Mouse (Mus musculus) bone marrow, adult 2 months (tissue): ENCODE data around the gene Fto. TPM values are rescaled to one million over a fixed set of nuclear protein-coding genes. Genes with fewer than 3 reads are reported as not detected.

ENCODE experiments used
- H3K27ac ChIP-seq: fragments of 200-500 bp; 2 replicates; pipeline ENCODE4 v1.5.1; 2012; ENCODE audit warnings: low read depth, mild to moderate bottlenecking, control low read depth, inconsistent platforms, low read length; ENCODE audit not compliant: control insufficient read depth, poor library complexity, insufficient read depth
- H3K4me1 ChIP-seq: fragments of 200-500 bp; 2 replicates; pipeline ENCODE4 v1.6.1; 2011; ENCODE audit warnings: low read length; ENCODE audit not compliant: control insufficient read depth, insufficient read depth
- H3K4me3 ChIP-seq: fragments of 200-500 bp; replicated peaks from 2 replicates; pipeline ENCODE3; 2011; ENCODE audit warnings: mild to moderate bottlenecking, low read depth, low read length, control low read depth; ENCODE audit not compliant: control insufficient read depth
- CTCF ChIP-seq: fragments of 200-500 bp; IDR thresholded peaks from 2 replicates; pipeline ENCODE4 v1.5.1; 2011; ENCODE audit warnings: low read length, control low read depth; ENCODE audit not compliant: control insufficient read depth, insufficient read depth
- POLR2A ChIP-seq: fragments of 200-500 bp; IDR thresholded peaks from 2 replicates; pipeline ENCODE4 v1.6.1; 2011; ENCODE audit warnings: low read depth, mild to moderate bottlenecking, control low read depth, low read length, borderline replicate concordance; ENCODE audit not compliant: control insufficient read depth
- WGBS: fragments of 180-500 bp; shearing (Covaris S2); methylation state at CpG from one replicate; pipeline ENCODE4 v1.1.7; 2018; 5-methylcytosine and 5-hydroxymethylcytosine counted together
- polyA plus RNA-seq: library from polyadenylated mRNA; stranded (reverse); fragments of >200 nt; gene quantifications from 2 replicates; pipeline ENCODE4 v1.2.4, GENCODE M21; 2011; ENCODE audit warnings: low replicate concordance; ENCODE audit not compliant: missing spikeins, insufficient read depth, insufficient read length

The Fto gene
- polyA plus RNA-seq, 1 experiment = 11.4 TPM

GRCm38 (mm10) chr8:91318938-91319729 lies 5.8 kb downstream of the Fto start:
- Histone ChIP-seq H3K4me3 (no peak overlapping the region), H3K4me1 (no peaks in the 10 kb centered on the region), H3K27ac (no peak overlapping the region)
- 82% methylated on average over 7 of the region's 7 CpGs for WGBS
- TF ChIP-seq CTCF (no peak), POLR2A (no peak)

GRCm38 (mm10) chr8:91323511-91323910 lies 10.2 kb downstream of the Fto start:
- H3K4me3 ChIP-seq = no peak overlapping the region
- H3K27ac ChIP-seq = no peak overlapping the region
- 87% methylated on average over 7 of the region's 7 CpGs for WGBS
- no peaks in the 10 kb centered on the region; the same call in 1 of the 2 replicates for H3K4me1 ChIP-seq
- no peak for TF ChIP-seq CTCF
- no peak for TF ChIP-seq POLR2A

GRCm38 (mm10) chr8:91324271-91324670 lies 10.9 kb downstream of the Fto start:
- H3K4me3 ChIP-seq = no peak overlapping the region
- no peaks in the 10 kb centered on the region; the same call in 1 of the 2 replicates for H3K4me1 ChIP-seq
- no peak for TF ChIP-seq CTCF
- no peak for TF ChIP-seq POLR2A
- no peak overlapping the region for H3K27ac ChIP-seq
- WGBS = 87% methylated on average over 9 of the region's 9 CpGs

- TF ChIP-seq POLR2A (no peak), CTCF (no peak)
- no peak overlapping the region for H3K4me3 ChIP-seq
- WGBS = 90% methylated on average over 4 of the region's 4 CpGs
Observed at GRCm38 (mm10) chr8:91324916-91325315, 11.6 kb downstream of the Fto start.

GRCm38 (mm10) chr8:91326018-91326417 lies 12.7 kb downstream of the Fto start:
- Histone ChIP-seq H3K4me3 (no peak overlapping the region), H3K4me1 (no peaks in the 10 kb centered on the region; the same call in 1 of the 2 replicates), H3K27ac (no peak overlapping the region)
- TF ChIP-seq CTCF = no peak
- no peak for TF ChIP-seq POLR2A
- 31% methylated on average over 3 of the region's 3 CpGs for WGBS

More at GRCm38 (mm10) chr8:91324916-91325315, 11.6 kb downstream of the Fto start:
- H3K4me1 ChIP-seq = no peaks in the 10 kb centered on the region; the same call in 1 of the 2 replicates
- H3K27ac ChIP-seq = no peak overlapping the region

- Histone ChIP-seq H3K4me3 (no peak overlapping the region), H3K4me1 (peaks cover under 1% of the 10 kb centered on the region), H3K27ac (no peak overlapping the region)
- TF ChIP-seq POLR2A = no peak
- TF ChIP-seq CTCF = no peak
- WGBS = 88% methylated on average over 6 of the region's 6 CpGs
Observed at GRCm38 (mm10) chr8:91326946-91327345, 13.6 kb downstream of the Fto start.

GRCm38 (mm10) chr8:91327471-91328205 lies 14.3 kb downstream of the Fto start:
- H3K4me1 ChIP-seq = peaks cover 2% of the 10 kb centered on the region
- 82% methylated on average over 11 of the region's 11 CpGs for WGBS

GRCm38 (mm10) chr8:91329056-91329455 lies 15.7 kb downstream of the Fto start:
- peaks cover 2% of the 10 kb centered on the region for H3K4me1 ChIP-seq
- no peak overlapping the region for H3K27ac ChIP-seq
- H3K4me3 ChIP-seq = no peak overlapping the region
- 83% methylated on average over 9 of the region's 9 CpGs for WGBS
- TF ChIP-seq POLR2A (no peak), CTCF (no peak)

More at GRCm38 (mm10) chr8:91327471-91328205, 14.3 kb downstream of the Fto start:
- H3K4me3 ChIP-seq = no peak overlapping the region
- no peak overlapping the region for H3K27ac ChIP-seq
- TF ChIP-seq POLR2A (no peak), CTCF (no peak)
